Mouse (Mus musculus): ENCODE data around the gene Antxr2. TPM values are rescaled to one million over a fixed set of nuclear protein-coding genes. Genes with fewer than 3 reads are reported as not detected.

Antxr2 gene
- polyA plus RNA-seq, 1 experiment from 2014 or later, result 56.1 TPM

DNA sequence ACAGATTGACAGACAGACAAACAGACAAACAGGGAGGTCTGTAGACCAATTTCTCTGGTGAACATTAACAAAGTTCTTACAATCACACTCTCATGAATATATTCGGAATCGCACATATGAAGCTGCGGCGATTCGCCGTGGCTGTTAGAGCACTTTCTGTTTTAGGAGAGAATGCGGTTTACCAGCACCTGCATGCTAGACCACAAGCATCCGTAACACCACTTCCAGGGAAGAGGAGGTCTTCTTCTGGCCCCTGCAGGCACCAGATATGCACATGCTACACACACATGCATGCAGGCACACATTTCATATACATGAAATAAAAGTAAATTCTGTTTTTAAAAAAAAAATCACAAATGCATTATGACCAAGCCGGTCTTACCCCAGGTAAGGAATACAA is 47.5 kb downstream of the Antxr2 start:
- H3K27me3 ChIP-seq, result no peaks in the 10 kb centered on the region
- no peak overlapping the region for H3K4me2 ChIP-seq
- no peak for ATAC-seq (replicated peaks; ENCODE audit: insufficient number of reproducible peaks, insufficient read depth, low FRiP score, low read depth)
- no peak overlapping the region for H3K4me3 ChIP-seq
- H3K27ac ChIP-seq, result 0 out of 2 replicates have a peak overlapping the region, but pooled peaks have one; percentile 21
- H3K4me1 ChIP-seq (replicated peaks), result peaks cover 28% of the 10 kb centered on the region
- 89% methylated on average over 9 of the region's 9 CpGs for WGBS
- H3K9ac ChIP-seq, result no peak overlapping the region
- H3K9me3 ChIP-seq (replicated peaks), result no peaks in the 10 kb centered on the region
- peaks cover 5% of the 10 kb centered on the region; the same call in 1 of the 2 replicates for H3K36me3 ChIP-seq

DNA sequence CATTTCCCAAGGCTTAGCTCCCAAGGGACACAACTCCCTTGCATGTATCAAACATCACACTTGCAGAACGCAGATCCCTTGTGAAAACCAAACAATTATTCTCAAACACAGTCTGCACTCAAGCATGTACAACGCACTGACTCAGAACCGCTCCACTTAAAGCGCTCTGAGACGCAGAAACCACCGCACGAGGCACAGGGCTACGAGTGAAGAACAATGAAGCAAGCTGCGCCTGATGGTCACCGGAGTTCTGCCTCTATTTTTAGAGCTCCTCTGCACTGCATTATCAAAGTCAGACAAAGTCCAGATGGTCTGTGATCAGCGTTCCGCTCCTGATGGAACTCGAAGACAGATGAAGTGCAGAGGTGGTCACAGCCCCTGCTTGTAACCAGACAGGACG is 50.4 kb downstream of the Antxr2 start:
- WGBS, result 9% methylated on average over 14 of the region's 14 CpGs
- Histone ChIP-seq H3K4me2 (peak overlapping the region; percentile 49), H3K27ac (peak overlapping the region; percentile 94), H3K4me1 (replicated peaks) (peaks cover 26% of the 10 kb centered on the region), H3K9me3 (replicated peaks) (no peaks in the 10 kb centered on the region), H3K9ac (0 out of 2 replicates have a peak overlapping the region, but pooled peaks have one; percentile 26), H3K36me3 (peaks cover 5% of the 10 kb centered on the region), H3K4me3 (peak overlapping the region; percentile 5; the same call in 1 of the 2 replicates), H3K27me3 (no peaks in the 10 kb centered on the region)
- peak; percentile 89; the same call in 1 of the 2 replicates for ATAC-seq (replicated peaks; ENCODE audit: insufficient number of reproducible peaks, insufficient read depth, low FRiP score, low read depth)

DNA sequence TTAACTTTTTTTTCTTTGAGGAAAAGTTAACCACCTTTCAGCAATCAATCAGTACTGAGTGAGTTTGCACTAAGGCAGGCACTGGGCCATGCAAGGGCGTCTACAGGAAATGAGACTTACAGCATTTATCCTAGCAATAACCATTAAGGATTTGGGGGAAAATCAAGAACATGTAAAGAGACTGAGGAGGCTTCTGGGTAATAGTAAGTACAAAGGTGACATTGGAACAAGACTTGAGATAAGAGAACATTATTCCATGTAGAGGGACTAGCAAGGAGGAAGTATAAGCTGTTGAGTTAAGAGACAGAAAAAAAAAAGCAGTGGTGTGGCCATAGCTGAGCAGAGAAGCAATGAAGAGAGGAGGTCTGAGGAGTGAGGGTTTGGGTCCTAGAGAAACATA is 57.5 kb downstream of the Antxr2 start:
- Histone ChIP-seq H3K27ac (no peak overlapping the region), H3K4me2 (no peak overlapping the region), H3K9ac (no peak overlapping the region), H3K4me1 (replicated peaks) (no peaks in the 10 kb centered on the region), H3K4me3 (no peak overlapping the region), H3K27me3 (no peaks in the 10 kb centered on the region), H3K9me3 (replicated peaks) (no peaks in the 10 kb centered on the region), H3K36me3 (peaks cover 21% of the 10 kb centered on the region)
- 69% methylated on average over 1 of the region's 1 CpGs for WGBS
- ATAC-seq (replicated peaks; ENCODE audit: insufficient number of reproducible peaks, insufficient read depth, low FRiP score, low read depth), result no peak

DNA sequence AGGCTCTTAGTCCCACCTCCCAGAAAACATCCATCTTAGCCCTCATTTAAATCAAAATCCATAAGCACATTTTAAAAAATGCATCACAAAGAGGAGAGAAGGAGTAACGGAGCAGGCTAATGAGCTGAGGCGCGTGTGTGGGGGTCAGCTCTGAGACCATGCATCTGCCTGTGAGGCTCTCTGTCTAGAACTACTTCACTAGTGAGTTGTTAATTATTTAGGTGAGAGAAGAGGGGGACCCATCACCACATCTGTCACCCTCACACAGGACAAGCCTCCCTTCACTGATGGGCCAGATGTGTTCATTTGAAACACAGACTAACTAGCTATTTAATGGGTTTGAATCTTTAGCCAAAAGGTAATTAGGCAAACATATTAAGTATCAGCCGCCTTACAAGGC is 58.8 kb downstream of the Antxr2 start:
- H3K4me3 ChIP-seq, result no peak overlapping the region
- H3K27me3 ChIP-seq, result no peaks in the 10 kb centered on the region
- no peaks in the 10 kb centered on the region for H3K9me3 ChIP-seq (replicated peaks)
- WGBS, result 87% methylated on average over 4 of the region's 4 CpGs
- H3K4me2 ChIP-seq, result no peak overlapping the region
- no peak for ATAC-seq (replicated peaks; ENCODE audit: insufficient number of reproducible peaks, insufficient read depth, low FRiP score, low read depth)
- H3K36me3 ChIP-seq, result peaks cover 16% of the 10 kb centered on the region; the same call in 1 of the 2 replicates
- no peak overlapping the region for H3K27ac ChIP-seq
- no peak overlapping the region for H3K9ac ChIP-seq
- no peaks in the 10 kb centered on the region for H3K4me1 ChIP-seq (replicated peaks)

DNA sequence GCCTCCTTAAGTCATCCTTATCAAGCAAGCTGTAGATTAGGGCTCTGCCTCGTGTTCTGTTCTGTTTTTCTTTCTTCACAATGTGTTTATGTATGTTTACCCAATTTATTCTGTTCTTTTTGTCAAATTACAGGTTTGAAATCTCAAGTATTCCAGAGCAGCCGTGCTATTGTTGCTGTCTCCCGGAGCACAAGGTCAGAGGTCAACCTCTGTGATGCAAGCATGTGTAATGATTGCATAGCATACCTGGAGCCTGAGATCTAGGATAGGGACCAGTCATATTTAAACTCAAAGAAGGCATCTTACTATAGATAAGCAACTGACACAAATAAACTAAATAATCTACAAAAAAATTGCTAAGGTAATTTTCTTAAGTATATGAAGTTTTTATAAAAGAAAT is 59.6 kb downstream of the Antxr2 start:
- Histone ChIP-seq H3K27me3 (no peaks in the 10 kb centered on the region), H3K4me3 (no peak overlapping the region), H3K9me3 (replicated peaks) (no peaks in the 10 kb centered on the region), H3K36me3 (peaks cover 16% of the 10 kb centered on the region; the same call in 1 of the 2 replicates), H3K4me2 (no peak overlapping the region), H3K4me1 (replicated peaks) (no peaks in the 10 kb centered on the region), H3K27ac (no peak overlapping the region), H3K9ac (no peak overlapping the region)
- 48% methylated on average over 3 of the region's 3 CpGs for WGBS
- ATAC-seq (replicated peaks; ENCODE audit: insufficient number of reproducible peaks, insufficient read depth, low FRiP score, low read depth), result no peak

DNA sequence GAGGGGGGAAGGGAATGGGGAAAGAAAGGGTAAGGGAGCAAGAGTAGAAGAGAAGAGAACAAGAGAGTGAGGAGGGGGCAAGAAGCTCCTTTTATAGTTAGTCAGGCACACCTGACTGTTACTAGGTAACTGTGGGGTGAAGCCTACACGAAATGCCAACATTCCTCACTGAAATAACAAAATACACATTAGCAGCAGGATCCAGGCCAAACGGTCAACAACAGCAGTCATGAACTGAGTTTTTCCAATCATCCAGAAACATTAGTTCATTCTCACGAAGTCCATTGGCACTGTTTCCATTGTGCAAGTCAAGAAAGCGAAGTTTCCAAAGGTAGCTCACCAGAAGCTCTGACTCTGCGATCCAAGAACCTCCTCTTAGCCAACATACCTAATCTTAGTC is 63.8 kb downstream of the Antxr2 start:
- Histone ChIP-seq H3K27me3 (no peaks in the 10 kb centered on the region), H3K9ac (no peak overlapping the region), H3K4me3 (no peak overlapping the region), H3K4me2 (no peak overlapping the region), H3K36me3 (peaks cover 24% of the 10 kb centered on the region; the same call in 1 of the 2 replicates), H3K4me1 (replicated peaks) (no peaks in the 10 kb centered on the region), H3K27ac (no peak overlapping the region), H3K9me3 (replicated peaks) (no peaks in the 10 kb centered on the region)
- 88% methylated on average over 5 of the region's 5 CpGs for WGBS
- no peak for ATAC-seq (replicated peaks; ENCODE audit: insufficient number of reproducible peaks, insufficient read depth, low FRiP score, low read depth)

DNA sequence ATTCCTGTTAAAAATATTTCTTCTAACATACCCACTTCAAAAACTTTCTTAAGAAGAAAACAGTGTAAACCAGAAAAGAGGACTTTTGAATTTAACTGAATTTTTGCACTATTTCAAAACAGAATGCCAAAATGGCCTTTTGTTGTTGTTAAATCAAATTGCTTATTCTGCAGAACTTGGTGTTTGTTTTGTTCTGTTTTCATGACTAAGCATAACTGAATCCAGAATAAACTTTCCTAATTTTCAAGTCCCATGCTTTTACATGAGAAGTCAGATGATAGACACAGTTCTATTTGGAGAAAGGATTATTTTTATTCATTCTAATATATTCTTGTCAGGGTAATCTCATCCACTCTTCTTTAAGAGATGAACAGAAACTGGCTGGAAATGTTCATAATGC is 64.7 kb downstream of the Antxr2 start:
- Histone ChIP-seq H3K4me2 (no peak overlapping the region), H3K36me3 (peaks cover 31% of the 10 kb centered on the region), H3K27me3 (no peaks in the 10 kb centered on the region), H3K27ac (no peak overlapping the region), H3K4me3 (no peak overlapping the region), H3K9ac (no peak overlapping the region), H3K4me1 (replicated peaks) (no peaks in the 10 kb centered on the region), H3K9me3 (replicated peaks) (no peaks in the 10 kb centered on the region)
- ATAC-seq (replicated peaks; ENCODE audit: insufficient number of reproducible peaks, insufficient read depth, low FRiP score, low read depth), result no peak

DNA sequence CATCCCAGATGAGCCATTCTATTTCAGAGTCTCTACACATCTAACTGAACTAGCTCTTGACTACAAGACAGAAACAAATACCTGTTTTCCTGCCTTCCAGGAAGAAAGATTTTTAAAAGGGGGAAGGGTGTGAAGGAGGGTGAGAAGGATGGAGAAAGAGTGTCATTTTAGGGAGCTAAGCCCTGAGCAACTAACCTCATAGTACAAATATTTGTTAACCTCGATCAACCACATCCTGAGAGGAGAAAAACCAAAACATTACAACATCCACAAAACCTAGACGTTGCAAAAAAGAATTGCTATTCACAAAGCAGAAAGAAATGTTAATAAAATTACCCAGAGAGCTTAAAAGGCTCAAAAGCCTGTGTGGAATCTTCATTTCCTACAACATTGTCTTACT is 66.4 kb downstream of the Antxr2 start:
- no peak for ATAC-seq (replicated peaks; ENCODE audit: insufficient number of reproducible peaks, insufficient read depth, low FRiP score, low read depth)
- WGBS, result 89% methylated on average over 2 of the region's 2 CpGs
- H3K4me2 ChIP-seq, result no peak overlapping the region
- no peaks in the 10 kb centered on the region for H3K27me3 ChIP-seq
- H3K9ac ChIP-seq, result no peak overlapping the region
- H3K9me3 ChIP-seq (replicated peaks), result no peaks in the 10 kb centered on the region
- H3K4me3 ChIP-seq, result no peak overlapping the region
- peaks cover 44% of the 10 kb centered on the region for H3K36me3 ChIP-seq
- H3K27ac ChIP-seq, result no peak overlapping the region
- no peaks in the 10 kb centered on the region for H3K4me1 ChIP-seq (replicated peaks)

DNA sequence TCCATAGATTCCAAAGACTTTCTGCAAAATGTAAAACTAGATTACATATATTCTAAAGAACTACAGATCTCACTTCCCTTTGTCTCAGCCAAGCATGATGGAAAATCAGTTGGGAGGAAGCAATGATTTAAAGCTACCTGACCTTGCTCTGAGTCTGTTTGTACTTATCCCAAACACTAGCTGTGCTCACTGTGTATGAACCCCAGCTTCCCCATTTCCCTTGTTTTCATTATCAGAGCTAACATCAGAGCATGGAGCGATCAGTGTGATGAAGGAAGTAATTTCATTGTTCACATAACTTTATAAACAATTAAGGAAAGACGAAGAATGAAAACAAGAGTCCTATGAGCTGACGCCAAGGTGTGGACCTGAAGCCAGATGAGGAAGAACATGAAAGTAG is 68.3 kb downstream of the Antxr2 start:
- no peaks in the 10 kb centered on the region for H3K9me3 ChIP-seq (replicated peaks)
- H3K4me1 ChIP-seq (replicated peaks), result no peaks in the 10 kb centered on the region
- ATAC-seq (replicated peaks; ENCODE audit: insufficient number of reproducible peaks, insufficient read depth, low FRiP score, low read depth), result no peak
- H3K27ac ChIP-seq, result no peak overlapping the region
- no peak overlapping the region for H3K4me2 ChIP-seq
- H3K27me3 ChIP-seq, result no peaks in the 10 kb centered on the region
- H3K4me3 ChIP-seq, result no peak overlapping the region
- peaks cover 56% of the 10 kb centered on the region for H3K36me3 ChIP-seq
- no peak overlapping the region for H3K9ac ChIP-seq
- WGBS, result 90% methylated on average over 3 of the region's 3 CpGs

DNA sequence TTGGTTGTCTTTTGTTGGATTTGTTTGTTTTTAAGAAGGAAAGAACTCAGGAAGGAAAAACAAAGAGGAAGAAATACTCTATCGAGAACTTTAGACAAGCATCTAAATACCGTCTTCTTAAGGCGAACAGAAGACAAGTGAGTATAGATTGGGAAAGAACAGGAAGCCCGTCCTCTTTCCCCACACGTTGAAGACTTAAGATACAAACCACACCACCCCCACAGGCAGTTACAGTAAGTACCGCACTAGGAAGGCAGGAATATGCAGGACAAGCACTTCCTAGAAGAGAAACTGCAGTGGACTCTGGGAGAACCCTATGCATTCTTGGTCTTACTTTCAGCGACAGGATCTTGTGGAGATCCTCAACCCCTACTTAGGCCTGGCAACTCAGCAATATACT is 69.1 kb downstream of the Antxr2 start:
- Histone ChIP-seq H3K27me3 (no peaks in the 10 kb centered on the region), H3K4me3 (no peak overlapping the region), H3K9me3 (replicated peaks) (no peaks in the 10 kb centered on the region), H3K27ac (no peak overlapping the region), H3K4me1 (replicated peaks) (no peaks in the 10 kb centered on the region), H3K9ac (no peak overlapping the region), H3K36me3 (peaks cover 56% of the 10 kb centered on the region), H3K4me2 (no peak overlapping the region)
- ATAC-seq (replicated peaks; ENCODE audit: insufficient number of reproducible peaks, insufficient read depth, low FRiP score, low read depth), result no peak
- 72% methylated on average over 7 of the region's 7 CpGs for WGBS

DNA sequence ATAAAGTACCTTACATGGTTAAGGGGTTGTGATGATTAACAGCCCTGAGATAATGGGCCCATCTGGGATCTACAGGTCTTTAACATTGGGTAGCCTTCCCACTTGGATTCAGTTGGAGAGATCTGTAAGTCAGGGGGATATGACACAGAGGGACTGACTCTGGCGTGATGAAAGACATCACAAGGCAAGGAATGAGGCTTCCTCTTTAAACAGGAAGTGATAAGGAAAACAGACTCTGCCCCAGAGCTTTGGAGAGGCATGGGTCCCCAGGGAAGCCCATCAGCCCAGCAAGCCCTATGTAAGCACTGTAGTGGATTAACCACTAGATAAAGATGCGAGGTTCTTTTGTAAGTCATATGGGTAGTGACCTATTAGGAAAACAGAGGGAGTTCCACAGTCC is 71.2 kb downstream of the Antxr2 start:
- no peaks in the 10 kb centered on the region for H3K9me3 ChIP-seq (replicated peaks)
- 30% methylated on average over 2 of the region's 2 CpGs for WGBS
- no peak for ATAC-seq (replicated peaks; ENCODE audit: insufficient number of reproducible peaks, insufficient read depth, low FRiP score, low read depth)
- no peaks in the 10 kb centered on the region for H3K4me1 ChIP-seq (replicated peaks)
- H3K27me3 ChIP-seq, result no peaks in the 10 kb centered on the region
- H3K4me2 ChIP-seq, result no peak overlapping the region
- H3K27ac ChIP-seq, result no peak overlapping the region
- no peak overlapping the region for H3K4me3 ChIP-seq
- no peak overlapping the region for H3K9ac ChIP-seq
- peaks cover 52% of the 10 kb centered on the region for H3K36me3 ChIP-seq

DNA sequence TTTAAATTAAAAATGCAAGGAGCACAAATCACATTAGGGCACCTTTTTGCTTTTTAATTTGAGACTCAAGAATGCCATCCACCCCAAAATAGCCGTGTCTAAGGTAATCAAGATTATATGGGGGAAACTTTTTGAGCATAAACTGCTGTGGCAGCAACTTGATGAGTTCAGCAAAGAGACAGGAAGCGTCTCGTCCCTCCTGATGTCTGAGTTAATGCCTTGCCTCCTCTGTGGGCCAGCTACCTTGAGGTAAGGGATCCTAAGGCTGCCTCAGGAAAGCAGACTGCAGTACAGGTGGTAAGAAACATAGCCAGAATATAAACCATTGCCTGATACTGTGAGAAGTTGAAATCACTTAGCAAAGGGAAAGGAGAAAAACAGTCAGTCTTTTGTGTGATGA is 71.8 kb downstream of the Antxr2 start:
- Histone ChIP-seq H3K27ac (no peak overlapping the region), H3K4me3 (no peak overlapping the region), H3K27me3 (no peaks in the 10 kb centered on the region), H3K4me2 (no peak overlapping the region), H3K4me1 (replicated peaks) (no peaks in the 10 kb centered on the region), H3K36me3 (peaks cover 46% of the 10 kb centered on the region), H3K9me3 (replicated peaks) (no peaks in the 10 kb centered on the region), H3K9ac (no peak overlapping the region)
- WGBS, result 67% methylated on average over 3 of the region's 3 CpGs
- no peak for ATAC-seq (replicated peaks; ENCODE audit: insufficient number of reproducible peaks, insufficient read depth, low FRiP score, low read depth)
